Mouse (Mus musculus) frontal cortex, adult 2 months (tissue): ENCODE measurements around the gene Plcb2. TPM values are rescaled to one million over a fixed set of nuclear protein-coding genes. Genes with fewer than 3 reads are reported as not detected.

Source experiments
- DNase-seq, 2 experiments: peaks; one replicate each; pipeline ENCODE4 v3.0.0; 2022; ENCODE audit warnings: low spot score in 1 of 2; ENCODE audit errors: extremely low spot score in 1 of 2
- polyA plus RNA-seq: library from polyadenylated mRNA; depleted of rRNA; stranded (reverse); fragments of >200 nt; gene quantifications from 2 replicates; pipeline ENCODE4 v1.2.3, GENCODE M21; 2012; rRNA removed

Gene Plcb2
- 3.1 and 3.5 TPM in 2 replicates for polyA plus RNA-seq

GRCm38 (mm10) chr2:118728337-118728736, at the start of gene Plcb2:
Plcb2 (minus strand) TSS chr2:118728438.
- DNase-seq: no peak

- no peak for DNase-seq
Measured at GRCm38 (mm10) chr2:118776295-118776694, 48.1 kb upstream of the Plcb2 start.

GRCm38 (mm10) chr2:118775846-118776245, 47.6 kb upstream of the Plcb2 start:
- peak; percentile 73 to 86 for DNase-seq

- peak in 1 of 2 experiments; percentile 73 for DNase-seq
Measured at GRCm38 (mm10) chr2:118775396-118775795, 47.2 kb upstream of the Plcb2 start.

- DNase-seq: no peak
Measured at GRCm38 (mm10) chr2:118774536-118774935, 46.3 kb upstream of the Plcb2 start.

- no peak for DNase-seq
Measured at GRCm38 (mm10) chr2:118772158-118772874, 44.1 kb upstream of the Plcb2 start, which contains the start of gene Phgr1. Phgr1 (plus strand) TSS chr2:118772769.

GRCm38 (mm10) chr2:118766041-118767033, 38.1 kb upstream of the Plcb2 start:
- no peak for DNase-seq

GRCm38 (mm10) chr2:118764875-118765274, 36.6 kb upstream of the Plcb2 start:
- DNase-seq: no peak

GRCm38 (mm10) chr2:118764094-118764831, 36.0 kb upstream of the Plcb2 start:
- peak in 1 of 2 experiments; percentile 85 for DNase-seq

- peak; percentile 54 to 70 for DNase-seq
Measured at GRCm38 (mm10) chr2:118763469-118763868, 35.2 kb upstream of the Plcb2 start.

- DNase-seq: no peak
Measured at GRCm38 (mm10) chr2:118762784-118763148, 34.5 kb upstream of the Plcb2 start.

GRCm38 (mm10) chr2:118761906-118762783, 33.9 kb upstream of the Plcb2 start, which contains the start of gene Ccdc9b:
Ccdc9b (minus strand) TSS chr2:118762661.
- DNase-seq: peak; percentile 63 to 92

- no peak for DNase-seq
Measured at GRCm38 (mm10) chr2:118761358-118761757, 33.1 kb upstream of the Plcb2 start.

- no peak for DNase-seq
Measured at GRCm38 (mm10) chr2:118760311-118761025, 32.2 kb upstream of the Plcb2 start.

- DNase-seq: peak in 1 of 2 experiments; percentile 58
Measured at GRCm38 (mm10) chr2:118759828-118760227, 31.6 kb upstream of the Plcb2 start.

GRCm38 (mm10) chr2:118756103-118756502, 27.9 kb upstream of the Plcb2 start:
- no peak for DNase-seq

- DNase-seq: no peak
Measured at GRCm38 (mm10) chr2:118755407-118755806, 27.2 kb upstream of the Plcb2 start.

GRCm38 (mm10) chr2:118754143-118754542, 25.9 kb upstream of the Plcb2 start:
- DNase-seq: no peak

GRCm38 (mm10) chr2:118752792-118753108, 24.5 kb upstream of the Plcb2 start:
- no peak for DNase-seq
